Mouse (Mus musculus) liver, postnatal 0 days (tissue): ENCODE data around the gene Smcp. TPM values are rescaled to one million over a fixed set of nuclear protein-coding genes. Genes with fewer than 3 reads are reported as not detected.

ENCODE experiments used
- ATAC-seq: fragments of 200-750 bp; cut with Nextera tagmentation; 2 replicates; pipeline ENCODE4 v1.8.0; 2017; ENCODE audit warnings: mild to moderate bottlenecking, moderate library complexity
- DNase-seq: peaks from one replicate; pipeline ENCODE4 v3.0.0-alpha.2; 2016
- H3K27ac ChIP-seq: fragments of 300-500 bp; sonication (generic); 2 replicates; pipeline ENCODE4 v1.5.1; 2014; ENCODE audit warnings: antibody characterized with exemption, moderate library complexity, mild to moderate bottlenecking, low read depth
- H3K27me3 ChIP-seq: fragments of 300-500 bp; sonication (generic); 2 replicates; pipeline ENCODE4 v1.6.1; 2014; ENCODE audit warnings: low read length, control low read depth, mixed read lengths; ENCODE audit not compliant: insufficient read depth
- H3K36me3 ChIP-seq: fragments of 300-500 bp; sonication (generic); replicated peaks from 2 replicates; pipeline ENCODE4 v1.6.1; 2014; ENCODE audit warnings: mild to moderate bottlenecking, control low read depth, low read length, moderate library complexity, mixed read lengths; ENCODE audit not compliant: insufficient read depth
- H3K4me1 ChIP-seq: fragments of 300-500 bp; sonication (generic); 2 replicates; pipeline ENCODE4 v1.6.1; 2014; ENCODE audit warnings: antibody characterized with exemption, mild to moderate bottlenecking, control low read depth; ENCODE audit not compliant: insufficient read depth
- H3K4me2 ChIP-seq: fragments of 300-500 bp; sonication (generic); 2 replicates; pipeline ENCODE4 v1.6.1; 2014; ENCODE audit warnings: low read depth, mild to moderate bottlenecking, low read length, moderate library complexity, mixed read lengths
- H3K4me3 ChIP-seq: fragments of 300-500 bp; sonication (generic); 2 replicates; pipeline ENCODE4 v1.5.1; 2014; ENCODE audit warnings: low read depth, low read length
- H3K9ac ChIP-seq: fragments of 300-500 bp; sonication (generic); replicated peaks from 2 replicates; pipeline ENCODE4 v1.6.1; 2014; ENCODE audit warnings: mild to moderate bottlenecking, moderate library complexity
- H3K9me3 ChIP-seq: fragments of 300-500 bp; sonication (generic); 2 replicates; pipeline ENCODE4 v1.6.1; 2016; ENCODE audit warnings: mild to moderate bottlenecking, control low read depth, low read length, mixed read lengths
- CTCF ChIP-seq: sonication (generic); IDR thresholded peaks from 2 replicates; pipeline ENCODE4 v1.5.1; 2016; ENCODE audit warnings: antibody characterized with exemption, low read depth
- EP300 ChIP-seq: IDR thresholded peaks from 2 replicates; pipeline ENCODE4 v1.6.1; 2016; ENCODE audit warnings: antibody characterized with exemption, low read depth, mild to moderate bottlenecking
- WGBS: fragments of 180-500 bp; shearing (Covaris S2); extraction: QIAGEN DNeasy Blood & Tissue Kit; methylation state at CpG from one replicate; pipeline ENCODE4 v1.1.7; 2014; ENCODE audit not compliant: insufficient replicate concordance; 5-methylcytosine and 5-hydroxymethylcytosine counted together
- polyA plus RNA-seq: library from polyadenylated mRNA; unstranded; fragments of >200 nt; fragmentation: Nextera tagmentation; extraction: Ambion mirVana; gene quantifications from 2 replicates; pipeline ENCODE4 v1.2.1, GENCODE M21; 2015

Smcp gene
- polyA plus RNA-seq, 1 experiment from 2014 or later: 6.3 TPM

DNA sequence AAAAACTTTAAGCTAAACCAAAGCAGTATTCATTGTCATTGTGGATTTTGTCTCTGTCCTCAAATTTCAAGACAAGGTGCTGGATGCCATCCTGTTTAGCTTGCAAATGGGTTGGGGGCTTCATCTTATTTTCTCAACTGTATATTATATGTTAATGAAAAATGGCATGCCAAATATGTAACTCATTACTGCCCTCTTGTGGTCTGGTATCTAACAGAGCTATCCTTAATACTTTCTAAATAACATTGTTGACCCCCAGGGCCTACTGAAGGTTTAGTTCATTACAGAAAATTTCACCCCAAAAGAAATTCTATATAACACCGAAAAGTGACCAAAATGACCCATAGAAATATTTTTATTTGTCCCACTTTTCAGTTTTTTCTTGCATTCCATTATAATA, 13.4 kb upstream of the Smcp start:
- Histone ChIP-seq H3K4me2 (no peak overlapping the region), H3K4me3 (no peak overlapping the region), H3K27ac (no peak overlapping the region), H3K9me3 (peaks cover 3% of the 10 kb centered on the region; the same call in 1 of the 2 replicates), H3K9ac (no peak overlapping the region), H3K27me3 (no peaks in the 10 kb centered on the region), H3K4me1 (no peaks in the 10 kb centered on the region), H3K36me3 (no peaks in the 10 kb centered on the region)
- no peak for ATAC-seq
- WGBS: 24% methylated on average over 1 of the region's 1 CpGs
- DNase-seq: no peak
- no peak for TF ChIP-seq EP300
- TF ChIP-seq CTCF: peak; percentile 49

- Histone ChIP-seq H3K36me3 (no peaks in the 10 kb centered on the region), H3K9ac (no peak overlapping the region), H3K27me3 (no peaks in the 10 kb centered on the region), H3K27ac (no peak overlapping the region), H3K9me3 (peaks cover 3% of the 10 kb centered on the region; the same call in 1 of the 2 replicates), H3K4me2 (no peak overlapping the region), H3K4me1 (no peaks in the 10 kb centered on the region), H3K4me3 (no peak overlapping the region)
- DNase-seq: no peak
- no peak for ATAC-seq
- peak; percentile 47 for TF ChIP-seq CTCF
- no peak for TF ChIP-seq EP300
- WGBS: 46% methylated on average over 1 of the region's 1 CpGs
Measured at GRCm38 (mm10) chr3:92600456-92600855, 11.7 kb upstream of the Smcp start.

- H3K27me3 ChIP-seq: no peaks in the 10 kb centered on the region
- H3K27ac ChIP-seq: no peak overlapping the region
- H3K36me3 ChIP-seq: no peaks in the 10 kb centered on the region
- TF ChIP-seq CTCF (no peak), EP300 (no peak)
- H3K4me2 ChIP-seq: no peak overlapping the region
- no peak overlapping the region for H3K9ac ChIP-seq
- H3K4me1 ChIP-seq: no peaks in the 10 kb centered on the region
- no peak for ATAC-seq
- H3K9me3 ChIP-seq: peaks cover 3% of the 10 kb centered on the region; the same call in 1 of the 2 replicates
- no peak for DNase-seq
- no peak overlapping the region for H3K4me3 ChIP-seq
Measured at GRCm38 (mm10) chr3:92599973-92600372, 11.2 kb upstream of the Smcp start.

- ATAC-seq (no peak), DNase-seq (no peak)
- Histone ChIP-seq H3K9me3 (peaks cover 3% of the 10 kb centered on the region; the same call in 1 of the 2 replicates), H3K4me2 (no peak overlapping the region), H3K4me3 (no peak overlapping the region), H3K27me3 (no peaks in the 10 kb centered on the region), H3K9ac (no peak overlapping the region), H3K4me1 (no peaks in the 10 kb centered on the region), H3K27ac (no peak overlapping the region), H3K36me3 (no peaks in the 10 kb centered on the region)
- 81% methylated on average over 2 of the region's 2 CpGs for WGBS
- no peak for TF ChIP-seq CTCF
- TF ChIP-seq EP300: no peak
Measured at GRCm38 (mm10) chr3:92598429-92598828, 9.6 kb upstream of the Smcp start.

- no peak for DNase-seq
- no peaks in the 10 kb centered on the region for H3K36me3 ChIP-seq
- 0 out of 2 replicates have a peak overlapping the region, but pooled peaks have one; percentile 6 for H3K4me2 ChIP-seq
- H3K27me3 ChIP-seq: no peaks in the 10 kb centered on the region
- no peak overlapping the region for H3K4me3 ChIP-seq
- no peak overlapping the region for H3K9ac ChIP-seq
- H3K4me1 ChIP-seq: peaks cover 6% of the 10 kb centered on the region; the same call in 1 of the 2 replicates
- ATAC-seq: peak; percentile 76
- WGBS: 50% methylated on average over 3 of the region's 3 CpGs
- no peak for TF ChIP-seq CTCF
- no peak for TF ChIP-seq EP300
- no peak overlapping the region for H3K27ac ChIP-seq
- no peaks in the 10 kb centered on the region for H3K9me3 ChIP-seq
Measured at GRCm38 (mm10) chr3:92587190-92587589, 1.6 kb downstream of the Smcp start.

DNA sequence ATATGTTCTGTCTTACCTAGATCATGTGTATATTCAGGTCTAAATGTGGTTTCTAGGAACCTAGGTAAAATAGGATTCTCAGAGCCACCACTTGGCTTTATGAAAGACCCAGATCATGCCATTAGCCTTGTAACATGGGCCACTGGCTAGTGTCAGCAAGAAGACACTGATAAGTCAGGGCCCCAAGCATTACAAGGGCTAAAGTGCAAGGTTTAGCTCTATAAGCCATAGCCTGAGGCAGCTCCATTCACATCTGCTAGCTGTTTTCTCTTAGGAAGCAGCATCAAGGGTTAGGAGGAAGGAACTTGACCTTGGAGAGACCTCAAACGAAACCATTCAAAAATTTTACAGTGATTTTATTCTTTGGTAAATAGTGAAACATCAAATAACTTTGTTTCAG, 3.7 kb downstream of the Smcp start:
- ATAC-seq (no peak), DNase-seq (no peak)
- H3K27me3 ChIP-seq: no peaks in the 10 kb centered on the region
- H3K27ac ChIP-seq: no peak overlapping the region
- TF ChIP-seq CTCF: no peak
- no peak overlapping the region for H3K4me3 ChIP-seq
- no peaks in the 10 kb centered on the region for H3K9me3 ChIP-seq
- WGBS: 46% methylated on average over 1 of the region's 1 CpGs
- H3K36me3 ChIP-seq: no peaks in the 10 kb centered on the region
- H3K4me2 ChIP-seq: no peak overlapping the region
- peaks cover 6% of the 10 kb centered on the region; the same call in 1 of the 2 replicates for H3K4me1 ChIP-seq
- no peak overlapping the region for H3K9ac ChIP-seq
